Mouse (Mus musculus) gastrocnemius, adult 18-20 months (tissue): ENCODE data around the gene Olfr360. TPM values are rescaled to one million over a fixed set of nuclear protein-coding genes. Genes with fewer than 3 reads are reported as not detected.
"Not testable (repeated sequence)": the region's sequence is repeated elsewhere in the genome, so short reads cannot be mapped to it uniquely, and the experiment has no call there.

Source experiments
- DNase-seq: peaks from one replicate; pipeline ENCODE4 v3.0.0; 2021; ENCODE audit warnings: low spot score
- long read RNA-seq, 2 experiments: library from polyadenylated mRNA; stranded (forward); transcript quantifications; one replicate each; pipeline ENCODE4 v2.0.0; 2021
- total RNA-seq, 2 experiments: library from RNA; stranded (reverse); gene quantifications; 2 replicates each; pipeline ENCODE4 v1.2.3; 2021

Olfr360 gene
- total RNA-seq: not detected
- long read RNA-seq, experiment 1: 0 reads
- long read RNA-seq, experiment 2: 0 reads

GRCm38 (mm10) chr2:37065446-37065845 is at the start of gene Olfr360:
Gene Olfr360, plus strand, starts transcription at chr2:37065746.
- no peak for DNase-seq

GRCm38 (mm10) chr2:37089190-37089589 is 23.6 kb downstream of the Olfr360 start, which contains the start of gene Olfr361:
Gene Olfr361, minus strand, starts transcription at chr2:37089290.
- not testable (repeated sequence) for DNase-seq

- no peak for DNase-seq
These were observed 52.3 kb downstream of the Olfr360 start, which contains the start of gene Olfr362 for GRCm38 (mm10) chr2:37117810-37118209. Gene Olfr362, minus strand, starts transcription at chr2:37117910.

Other genes with a start within 250 kb of the Olfr360 start
- not detected for gene Olfr3, start 248.7 kb upstream of the Olfr360 start, total RNA-seq
- gene Olfr350, start 219.4 kb upstream of the Olfr360 start, total RNA-seq: not detected
- not detected for gene Olfr351, start 203.1 kb upstream of the Olfr360 start, total RNA-seq
- gene Olfr352, start 197.3 kb upstream of the Olfr360 start, total RNA-seq: not detected
- not detected for gene Olfr353, start 172.8 kb upstream of the Olfr360 start, total RNA-seq
- gene Olfr354, start 160.1 kb upstream of the Olfr360 start, total RNA-seq: not detected
- gene Olfr355, start 136.8 kb upstream of the Olfr360 start, total RNA-seq: not detected
- gene Olfr356, start 128.6 kb upstream of the Olfr360 start, total RNA-seq: not detected
- not detected for gene Olfr357, start 71.9 kb upstream of the Olfr360 start, total RNA-seq
- gene Olfr358, start 56.4 kb upstream of the Olfr360 start, total RNA-seq: not detected
- not detected for gene Olfr361, start 23.5 kb downstream of the Olfr360 start, total RNA-seq
- not detected for gene Olfr362, start 52.2 kb downstream of the Olfr360 start, total RNA-seq
- gene Olfr364-ps1, start 73.6 kb downstream of the Olfr360 start, total RNA-seq: not detected
- gene Olfr365, start 122.5 kb downstream of the Olfr360 start, total RNA-seq: not detected
- not detected for gene Olfr366, start 145.8 kb downstream of the Olfr360 start, total RNA-seq